Mouse (Mus musculus) C3H10T1/2 (cell line): ENCODE measurements around the gene Hoxa2. TPM values are rescaled to one million over a fixed set of nuclear protein-coding genes. Genes with fewer than 3 reads are reported as not detected.

Source experiments
- polyA plus RNA-seq, 2 experiments: library from polyadenylated mRNA; unstranded; fragments of >200 nt; fragmentation: generic; extraction: Trizol; gene quantifications; one replicate each; pipeline ENCODE4 v1.2.1; 2012; ENCODE audit warnings: missing spikeins in 2 of 2

Gene Hoxa2
- 10 to 100 TPM in 1 of 2 experiments, 1 to 10 TPM in 1; 5.0 to 20.2 TPM for polyA plus RNA-seq

GRCm38 (mm10) chr6:52164626-52165440 lies at the start of gene Hoxa2:
TSS of gene Hoxa2 (minus strand) at chr6:52164831.

DNA sequence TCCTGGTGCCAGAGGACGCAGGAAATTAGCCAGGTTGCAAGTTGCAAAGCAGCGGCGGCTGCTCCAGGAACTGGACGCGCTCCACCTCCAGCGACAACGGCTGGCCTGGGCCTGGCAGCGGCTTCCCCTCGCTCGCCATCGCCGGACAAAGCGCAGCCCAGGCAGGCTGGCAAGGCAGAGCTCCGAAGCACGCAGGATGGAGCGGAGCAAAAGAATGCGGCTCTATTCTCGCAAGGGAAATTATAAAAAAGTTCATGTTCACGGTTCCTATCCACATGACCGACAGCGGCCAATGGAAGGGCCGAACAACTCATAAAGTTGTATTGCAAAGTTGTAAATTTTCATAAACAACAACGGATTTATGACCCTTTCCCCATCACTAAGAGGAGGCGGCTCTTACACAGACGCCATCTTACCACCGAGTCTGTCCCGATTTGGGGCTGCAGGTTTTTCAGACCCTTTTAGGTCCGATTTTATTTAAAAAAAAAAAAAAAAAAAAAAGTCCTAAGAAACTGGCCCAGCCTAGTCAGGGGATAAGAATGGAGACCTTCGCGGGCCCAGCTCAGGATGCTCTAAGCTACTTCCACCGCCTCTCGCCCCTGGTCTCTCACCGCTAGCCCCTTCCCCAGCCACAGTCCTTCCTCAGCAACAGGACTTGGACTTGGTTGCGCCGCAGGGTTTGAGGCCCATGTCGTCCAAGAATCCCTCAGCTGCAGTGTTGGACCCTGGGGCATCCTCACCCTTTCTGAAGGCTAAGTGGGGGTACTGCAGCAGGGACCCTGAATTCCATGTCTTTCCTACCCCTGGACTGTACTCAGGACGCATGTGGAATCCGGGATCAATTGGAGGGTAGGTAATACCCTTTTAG lies 48.7 kb upstream of the Hoxa2 start, which contains the start of the genes Hoxa3 and Gm28308:
TSS of gene Hoxa3 (minus strand) at position 218 of the 868 bp plus-strand sequence.
TSS of gene Gm28308 (minus strand) at position 221 of the 868 bp plus-strand sequence.

DNA sequence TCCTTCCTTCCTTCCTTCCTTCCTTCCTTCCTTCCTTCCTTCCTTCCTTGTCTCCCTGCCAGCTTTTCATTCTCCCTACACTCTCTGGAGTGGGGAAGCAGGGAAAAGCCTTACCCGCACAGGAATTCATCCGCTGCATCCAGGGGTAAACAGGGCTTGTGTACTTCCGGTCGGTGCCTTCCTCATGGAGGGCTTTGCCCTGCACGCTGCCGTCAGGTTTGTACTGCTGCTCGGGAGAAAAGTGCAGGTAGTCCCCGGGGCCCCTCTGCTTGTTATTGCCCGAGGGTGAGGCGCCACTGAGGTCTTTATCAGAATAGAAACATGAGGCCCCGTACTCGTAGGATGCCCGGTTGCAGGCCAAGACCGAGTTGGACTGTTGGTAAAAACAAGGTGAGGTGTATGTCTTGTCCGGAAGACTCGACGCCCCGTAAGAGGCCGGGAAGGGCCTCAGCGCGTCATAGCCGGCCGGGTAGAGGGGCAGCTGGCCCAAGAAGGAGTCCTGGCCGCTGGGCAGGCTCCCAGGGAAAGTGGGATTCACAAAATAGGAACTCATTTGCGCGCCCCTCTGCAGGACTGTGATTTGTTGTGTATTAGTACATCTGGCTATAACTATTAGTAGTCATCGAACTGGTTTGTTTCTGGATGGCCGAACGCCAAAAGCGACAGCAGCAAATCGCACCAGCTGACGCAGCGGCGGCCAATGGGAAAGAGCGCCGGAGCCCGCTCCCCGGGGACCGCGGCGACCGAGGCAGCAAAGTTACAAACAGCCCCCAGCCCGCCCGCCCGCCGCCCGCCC lies 43.6 kb upstream of the Hoxa2 start, which contains the start of gene Hoxa6:
TSS of gene Hoxa6 (minus strand) at position 651 of the 796 bp plus-strand sequence.

GRCm38 (mm10) chr6:52204050-52204752 lies 39.6 kb upstream of the Hoxa2 start, which contains the start of gene Hoxa5:
TSS of gene Hoxa5 (minus strand) at chr6:52204587.

DNA sequence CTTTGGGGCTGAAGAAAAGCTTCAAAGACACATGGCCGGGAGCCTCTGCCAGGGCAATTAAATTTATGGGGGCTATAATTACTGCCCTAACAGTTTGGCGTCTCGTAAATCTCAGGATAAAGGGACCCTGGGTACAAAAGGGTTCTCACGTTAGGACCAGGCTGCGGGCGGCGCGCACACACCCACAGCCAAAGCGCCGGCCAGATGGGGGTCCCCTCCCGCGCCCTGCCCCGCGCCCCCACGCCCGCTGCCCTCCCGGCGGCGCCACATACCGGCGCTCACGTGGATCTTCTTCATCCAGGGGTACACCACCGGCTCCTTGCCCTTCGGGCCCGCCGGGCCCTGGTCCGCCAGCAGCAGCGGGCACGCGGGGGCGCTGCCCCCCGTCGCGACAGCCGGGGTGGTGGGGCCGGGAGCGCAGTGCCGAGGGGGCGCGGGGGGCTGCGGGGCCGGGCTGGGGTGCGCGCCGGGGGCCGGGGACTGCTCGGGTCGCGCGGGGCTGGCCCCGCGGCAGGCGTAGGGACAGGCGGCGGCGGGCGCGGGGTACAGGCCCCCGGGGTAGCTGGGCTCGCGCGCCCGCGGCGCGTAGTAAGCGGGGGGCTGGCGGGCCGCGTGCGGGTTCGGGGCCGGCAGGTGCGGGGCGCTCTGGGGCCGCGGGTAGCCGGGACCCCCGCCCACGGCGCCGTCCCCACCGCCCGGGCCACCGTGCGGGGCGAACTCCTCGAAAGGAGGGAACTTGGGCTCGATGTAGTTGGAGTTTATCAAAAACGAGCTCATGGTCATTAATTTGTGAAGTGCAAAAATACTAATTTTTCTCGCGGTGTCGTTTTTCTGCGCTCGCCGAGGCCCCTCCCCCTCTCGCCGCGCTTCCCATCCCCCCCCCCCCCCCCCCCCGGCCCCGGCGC lies 26.5 kb upstream of the Hoxa2 start, which contains the start of gene Hoxa4:
TSS of gene Hoxa4 (minus strand) at position 848 of the 905 bp plus-strand sequence.

GRCm38 (mm10) chr6:52177061-52177735 lies 12.6 kb upstream of the Hoxa2 start, which contains the start of gene 5730596B20Rik:
TSS of gene 5730596B20Rik (plus strand) at chr6:52177498.

DNA sequence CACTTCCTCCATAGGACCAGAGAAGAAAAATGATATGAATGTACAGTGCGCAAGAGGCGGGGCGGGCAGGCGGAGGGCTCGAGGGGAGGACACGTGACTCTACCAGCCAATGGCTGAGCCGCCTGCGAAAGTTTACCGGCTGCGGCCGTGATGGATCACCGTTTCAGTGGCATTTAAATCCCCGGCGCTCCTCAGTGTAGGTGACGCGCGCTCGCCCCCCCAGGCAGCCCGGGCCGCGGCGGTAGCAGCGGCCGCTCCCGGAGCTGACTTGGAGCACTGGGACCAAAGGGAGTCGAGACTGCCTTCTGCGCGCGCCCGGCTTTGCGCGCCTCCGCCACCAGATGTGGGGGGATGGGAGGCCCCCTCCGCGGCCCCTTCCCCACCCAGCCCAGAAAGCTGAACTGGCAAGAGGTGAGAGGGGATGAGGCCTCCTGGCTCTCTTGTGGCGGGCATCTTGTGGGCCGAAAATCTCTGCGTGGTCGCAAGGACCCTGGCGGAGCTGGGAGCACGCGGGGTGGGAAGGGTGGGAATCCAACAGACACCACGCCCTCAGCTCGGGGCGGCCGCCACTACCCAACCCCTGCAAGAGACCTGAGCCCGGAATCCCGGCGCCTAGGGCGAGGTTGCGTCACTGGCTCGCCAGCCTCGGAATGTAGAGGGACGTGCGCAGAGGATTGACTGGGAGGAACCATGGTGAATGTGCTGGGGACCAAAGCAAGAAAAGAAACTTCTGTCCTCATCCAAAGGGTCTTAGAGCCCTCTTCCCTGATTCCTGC lies 6.2 kb downstream of the Hoxa2 start, which contains the start of gene Hoxa1:
TSS of gene Hoxa1 (minus strand) at position 42 of the 776 bp plus-strand sequence.

Other genes with a start within 250 kb of the Hoxa2 start
- gene Skap2, start 152.3 kb downstream of the Hoxa2 start, polyA plus RNA-seq: 10 to 100 TPM in 1 of 2 experiments, 1 to 10 TPM in 1; 4.6 to 22.6 TPM
- gene Hoxa1, start 6.5 kb downstream of the Hoxa2 start, polyA plus RNA-seq: 1 to 10 TPM in 1 of 2 experiments, under 1 TPM in 1; 0.26 to 1.2 TPM
- gene 5730596B20Rik, start 12.7 kb upstream of the Hoxa2 start, polyA plus RNA-seq: under 1 TPM; 0.02 to 0.30 TPM
- 1 to 10 TPM; 3.0 to 4.6 TPM for gene Hoxa4, start 26.9 kb upstream of the Hoxa2 start, polyA plus RNA-seq
- gene Hoxa5, start 39.8 kb upstream of the Hoxa2 start, polyA plus RNA-seq: 10 to 100 TPM in 1 of 2 experiments, 1 to 10 TPM in 1; 1.6 to 14.1 TPM
- gene Hoxa6, start 43.9 kb upstream of the Hoxa2 start, polyA plus RNA-seq: 1 to 10 TPM in 1 of 2 experiments, under 1 TPM in 1; 0.32 to 3.3 TPM
- 1 to 10 TPM; 1.7 to 8.4 TPM for gene Hoxa3, start 48.5 kb upstream of the Hoxa2 start, polyA plus RNA-seq
- gene Gm28308, start 48.5 kb upstream of the Hoxa2 start, polyA plus RNA-seq: 1 to 10 TPM in 1 of 2 experiments, not detected in 1; 1.0 TPM
- gene Hoxa7, start 57.0 kb upstream of the Hoxa2 start, polyA plus RNA-seq: 10 to 100 TPM; 39.1 to 66.3 TPM
- under 1 TPM; 0.01 to 0.37 TPM for gene Hoxa9, start 66.3 kb upstream of the Hoxa2 start, polyA plus RNA-seq
- gene Hoxa10, start 76.0 kb upstream of the Hoxa2 start, polyA plus RNA-seq: 1 to 10 TPM in 1 of 2 experiments, under 1 TPM in 1; 0.23 to 4.4 TPM
- gene Hoxa11, start 81.0 kb upstream of the Hoxa2 start, polyA plus RNA-seq: not detected
- not detected for gene Hoxa13, start 96.0 kb upstream of the Hoxa2 start, polyA plus RNA-seq
- gene Evx1, start 148.7 kb upstream of the Hoxa2 start, polyA plus RNA-seq: not detected